Mouse (Mus musculus): Measurements from ENCODE around the gene Eomes. TPM values are rescaled to one million over a fixed set of nuclear protein-coding genes. Genes with fewer than 3 reads are reported as not detected.
A peak's percentile ranks its signal among the peaks of the same experiment; 100 is the strongest.

The Eomes gene
- polyA plus RNA-seq, 1 experiment = 0.85 TPM

- Histone ChIP-seq H3K4me3 (replicated peaks; ENCODE audit: control insufficient read depth, low read depth, low read length) (no peak overlapping the region), H3K27ac (ENCODE audit: control insufficient read depth, insufficient read depth, low read depth, low read length, poor library complexity) (no peak overlapping the region), H3K4me1 (ENCODE audit: control insufficient read depth, insufficient read depth, low read length) (peaks cover 2% of the 10 kb centered on the region; the same call in 1 of the 2 replicates)
- no peak for TF ChIP-seq CTCF (IDR thresholded peaks at IDR 0.05; ENCODE audit: control insufficient read depth, insufficient read depth, low read length)
- TF ChIP-seq POLR2A (IDR thresholded peaks at IDR 0.05; ENCODE audit: borderline replicate concordance, control insufficient read depth, low read depth, low read length) = no peak
- WGBS = 74% methylated on average over 6 of the region's 6 CpGs
Observed at GRCm38 (mm10) chr9:118500963-118501362, 23.0 kb downstream of the Eomes start.

- Histone ChIP-seq H3K4me3 (replicated peaks; ENCODE audit: control insufficient read depth, low read depth, low read length) (no peak overlapping the region), H3K27ac (ENCODE audit: control insufficient read depth, insufficient read depth, low read depth, low read length, poor library complexity) (no peak overlapping the region), H3K4me1 (ENCODE audit: control insufficient read depth, insufficient read depth, low read length) (no peaks in the 10 kb centered on the region; the same call in 1 of the 2 replicates)
- 82% methylated on average over 3 of the region's 3 CpGs for WGBS
- TF ChIP-seq CTCF (IDR thresholded peaks at IDR 0.05; ENCODE audit: control insufficient read depth, insufficient read depth, low read length) (no peak), POLR2A (IDR thresholded peaks at IDR 0.05; ENCODE audit: borderline replicate concordance, control insufficient read depth, low read depth, low read length) (no peak)
Observed at GRCm38 (mm10) chr9:118504656-118505055, 26.6 kb downstream of the Eomes start.

DNA sequence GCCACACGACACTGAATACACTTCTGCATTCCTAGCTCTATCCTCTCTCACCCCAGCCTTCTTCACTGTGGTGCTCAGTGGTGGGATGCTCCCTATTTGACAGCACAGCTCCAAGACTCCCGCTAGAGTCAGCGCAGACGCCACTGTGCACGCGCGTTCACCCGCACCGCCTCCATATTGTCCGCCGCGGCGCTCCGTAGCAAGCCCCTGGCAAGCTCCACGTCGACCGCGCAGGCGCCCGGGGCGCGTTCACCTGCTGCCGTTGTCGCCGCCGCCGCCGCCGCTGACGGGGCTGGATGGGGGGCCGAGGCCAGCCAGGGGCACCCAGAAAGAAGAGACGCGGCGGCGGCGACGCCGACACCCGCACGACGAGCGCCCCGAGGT, 28.0 kb downstream of the Eomes start, which contains the start of gene Golga4:
Gene Golga4, plus strand, starts transcription at position 248 of the 384 bp plus-strand sequence.
- Histone ChIP-seq H3K27ac (ENCODE audit: control insufficient read depth, insufficient read depth, low read depth, low read length, poor library complexity) (no peak within 1 kb of the TSS), H3K4me1 (ENCODE audit: control insufficient read depth, insufficient read depth, low read length) (no peaks in the 10 kb centered on the region), H3K4me3 (replicated peaks; ENCODE audit: control insufficient read depth, low read depth, low read length) (peak within 1 kb of the TSS; percentile 83)
- whole genome bisulfite sequencing = under 1% methylated on average over 43 of the region's 43 CpGs
- no peak for TF ChIP-seq CTCF (IDR thresholded peaks at IDR 0.05; ENCODE audit: control insufficient read depth, insufficient read depth, low read length)
- peak; percentile 55; the same call in 1 of the 2 replicates for TF ChIP-seq POLR2A (IDR thresholded peaks at IDR 0.05; ENCODE audit: borderline replicate concordance, control insufficient read depth, low read depth, low read length)

DNA sequence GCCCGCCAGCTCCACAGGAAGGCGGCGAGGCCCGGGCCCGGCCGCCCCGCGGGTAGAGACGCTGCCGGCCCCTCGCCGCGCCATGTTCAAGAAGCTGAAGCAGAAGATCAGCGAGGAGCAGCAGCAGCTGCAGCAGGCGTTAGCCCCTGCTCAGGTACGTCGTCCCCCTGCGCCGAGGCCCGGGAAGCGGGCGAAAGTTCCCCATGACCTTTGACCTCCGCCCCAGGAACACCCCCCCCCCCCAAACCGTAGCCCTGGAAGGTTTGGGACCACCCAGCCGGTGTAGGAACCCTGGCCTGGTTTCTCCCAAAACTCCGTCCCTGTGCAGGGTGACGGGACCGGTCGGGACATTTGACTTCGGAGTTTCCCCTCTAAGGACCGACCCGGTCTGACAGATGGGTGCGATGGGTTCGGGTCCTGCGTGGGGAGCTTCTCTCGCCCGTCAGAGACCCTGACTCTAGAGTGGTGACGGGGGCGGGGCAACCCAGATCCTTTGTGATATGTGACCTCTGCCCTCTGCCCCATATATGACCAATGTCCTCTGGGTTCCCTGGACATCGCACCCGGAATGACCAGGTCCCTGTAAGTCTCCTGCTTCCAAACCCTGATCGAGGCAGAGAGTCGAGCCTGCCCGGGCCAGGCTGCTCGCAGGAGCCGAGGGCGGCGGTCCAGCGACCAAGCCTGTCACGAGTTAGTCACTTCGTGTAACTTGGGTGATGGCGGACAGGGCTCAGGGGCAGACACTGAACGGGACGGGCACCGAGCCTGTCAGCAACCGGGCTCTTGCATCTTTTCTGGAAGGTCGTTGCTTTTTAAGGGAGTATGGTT, 28.6 kb downstream of the Eomes start:
- Histone ChIP-seq H3K4me3 (replicated peaks; ENCODE audit: control insufficient read depth, low read depth, low read length) (peak overlapping the region; percentile 83), H3K27ac (ENCODE audit: control insufficient read depth, insufficient read depth, low read depth, low read length, poor library complexity) (no peak overlapping the region), H3K4me1 (ENCODE audit: control insufficient read depth, insufficient read depth, low read length) (no peaks in the 10 kb centered on the region)
- TF ChIP-seq POLR2A (IDR thresholded peaks at IDR 0.05; ENCODE audit: borderline replicate concordance, control insufficient read depth, low read depth, low read length) = peak; percentile 1; the same call in 1 of the 2 replicates
- no peak for TF ChIP-seq CTCF (IDR thresholded peaks at IDR 0.05; ENCODE audit: control insufficient read depth, insufficient read depth, low read length)
- WGBS = under 1% methylated on average over 57 of the region's 57 CpGs

DNA sequence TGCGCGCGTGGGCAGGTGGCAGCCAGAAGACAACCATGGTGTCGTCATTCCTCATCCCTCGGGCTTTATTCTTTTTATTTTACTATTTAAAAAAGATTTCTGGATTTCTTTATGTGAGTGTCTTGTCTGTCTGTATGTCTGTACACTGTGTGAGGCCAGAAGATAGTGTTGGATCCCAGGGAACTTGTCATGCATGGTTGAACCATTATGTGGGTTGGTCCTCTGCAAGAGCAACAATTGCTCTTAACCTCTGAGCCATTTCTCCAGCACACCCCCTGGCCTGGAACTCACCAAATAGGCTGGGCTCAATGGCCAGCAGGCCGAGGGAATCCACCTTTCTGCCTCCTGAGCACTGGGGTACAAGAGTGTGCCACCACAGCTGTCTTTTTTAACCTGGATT, 29.5 kb downstream of the Eomes start:
- TF ChIP-seq POLR2A (IDR thresholded peaks at IDR 0.05; ENCODE audit: borderline replicate concordance, control insufficient read depth, low read depth, low read length) (no peak), CTCF (IDR thresholded peaks at IDR 0.05; ENCODE audit: control insufficient read depth, insufficient read depth, low read length) (no peak)
- 76% methylated on average over 6 of the region's 6 CpGs for WGBS
- Histone ChIP-seq H3K27ac (ENCODE audit: control insufficient read depth, insufficient read depth, low read depth, low read length, poor library complexity) (no peak overlapping the region), H3K4me3 (replicated peaks; ENCODE audit: control insufficient read depth, low read depth, low read length) (no peak overlapping the region), H3K4me1 (ENCODE audit: control insufficient read depth, insufficient read depth, low read length) (no peaks in the 10 kb centered on the region)

- WGBS = 87% methylated on average over 7 of the region's 7 CpGs
- H3K27ac ChIP-seq (ENCODE audit: control insufficient read depth, insufficient read depth, low read depth, low read length, poor library complexity) = no peak overlapping the region
- no peaks in the 10 kb centered on the region for H3K4me1 ChIP-seq (ENCODE audit: control insufficient read depth, insufficient read depth, low read length)
- H3K4me3 ChIP-seq (replicated peaks; ENCODE audit: control insufficient read depth, low read depth, low read length) = no peak overlapping the region
- no peak for TF ChIP-seq CTCF (IDR thresholded peaks at IDR 0.05; ENCODE audit: control insufficient read depth, insufficient read depth, low read length)
- TF ChIP-seq POLR2A (IDR thresholded peaks at IDR 0.05; ENCODE audit: borderline replicate concordance, control insufficient read depth, low read depth, low read length) = no peak
Observed at GRCm38 (mm10) chr9:118508601-118509000, 30.6 kb downstream of the Eomes start.

DNA sequence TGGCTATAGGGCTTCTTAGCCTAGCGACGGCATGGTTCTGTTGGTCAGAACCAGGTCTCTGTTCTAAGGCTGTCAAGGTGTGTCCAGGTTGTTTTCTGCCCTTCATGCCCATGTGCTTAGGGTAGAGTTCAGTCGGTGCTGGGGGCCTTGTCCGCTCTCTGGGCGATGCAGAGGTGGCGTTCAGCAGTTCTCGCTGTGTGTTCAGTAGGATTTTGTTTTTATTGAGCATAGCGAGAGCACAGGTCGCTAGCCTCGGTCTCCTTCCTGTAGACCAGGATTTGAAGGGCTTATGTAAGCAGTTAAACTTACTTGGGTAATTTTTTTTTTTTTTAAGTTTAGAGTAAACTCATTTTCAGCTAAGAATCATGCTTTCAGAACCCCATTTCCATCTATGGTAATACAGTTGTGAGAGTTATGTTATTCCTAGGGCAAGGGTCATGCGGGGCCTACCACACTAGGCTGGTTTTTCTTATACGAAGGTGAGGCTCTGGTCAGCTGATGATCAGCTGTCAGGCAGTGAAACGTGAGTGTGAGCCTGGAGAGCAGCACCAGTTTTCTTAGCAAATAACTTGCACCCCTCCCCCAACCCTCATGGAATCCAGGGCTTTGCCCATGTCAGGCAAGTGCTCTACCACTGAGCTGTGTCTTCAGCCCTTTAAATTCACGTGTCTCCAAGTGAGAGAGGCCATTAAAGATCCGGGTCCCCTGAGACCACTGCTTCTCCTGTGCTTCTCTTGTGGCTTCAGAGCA, 33.1 kb downstream of the Eomes start:
- Histone ChIP-seq H3K27ac (ENCODE audit: control insufficient read depth, insufficient read depth, low read depth, low read length, poor library complexity) (no peak overlapping the region), H3K4me3 (replicated peaks; ENCODE audit: control insufficient read depth, low read depth, low read length) (no peak overlapping the region), H3K4me1 (ENCODE audit: control insufficient read depth, insufficient read depth, low read length) (no peaks in the 10 kb centered on the region; the same call in 1 of the 2 replicates)
- WGBS = 85% methylated on average over 15 of the region's 15 CpGs
- no peak for TF ChIP-seq POLR2A (IDR thresholded peaks at IDR 0.05; ENCODE audit: borderline replicate concordance, control insufficient read depth, low read depth, low read length)
- no peak for TF ChIP-seq CTCF (IDR thresholded peaks at IDR 0.05; ENCODE audit: control insufficient read depth, insufficient read depth, low read length)

- Histone ChIP-seq H3K4me1 (ENCODE audit: control insufficient read depth, insufficient read depth, low read length) (no peaks in the 10 kb centered on the region; the same call in 1 of the 2 replicates), H3K27ac (ENCODE audit: control insufficient read depth, insufficient read depth, low read depth, low read length, poor library complexity) (no peak overlapping the region), H3K4me3 (replicated peaks; ENCODE audit: control insufficient read depth, low read depth, low read length) (no peak overlapping the region)
- TF ChIP-seq CTCF (IDR thresholded peaks at IDR 0.05; ENCODE audit: control insufficient read depth, insufficient read depth, low read length) (no peak), POLR2A (IDR thresholded peaks at IDR 0.05; ENCODE audit: borderline replicate concordance, control insufficient read depth, low read depth, low read length) (no peak)
- 35% methylated on average over 3 of the region's 3 CpGs for WGBS
Observed at GRCm38 (mm10) chr9:118512681-118513233, 34.7 kb downstream of the Eomes start.

Data from bone marrow, adult 2 months (tissue).